Mouse (Mus musculus) small intestine, adult 2 months (tissue): ENCODE measurements around the gene Abat.

Experiments used
- CTCF ChIP-seq: fragments of 200-500 bp; IDR thresholded peaks from 2 replicates; pipeline ENCODE4 v1.5.1; 2012; ENCODE audit warnings: low read depth, mild to moderate bottlenecking, control low read depth, inconsistent platforms, low read length, moderate library complexity, mixed read lengths; ENCODE audit not compliant: insufficient replicate concordance, insufficient read length; ENCODE audit errors: extremely low read depth
- POLR2A ChIP-seq: fragments of 200-500 bp; IDR thresholded peaks from 2 replicates; pipeline ENCODE4 v1.6.1; 2012; ENCODE audit warnings: low read depth, mild to moderate bottlenecking, control low read depth, inconsistent platforms, low read length, moderate library complexity

DNA sequence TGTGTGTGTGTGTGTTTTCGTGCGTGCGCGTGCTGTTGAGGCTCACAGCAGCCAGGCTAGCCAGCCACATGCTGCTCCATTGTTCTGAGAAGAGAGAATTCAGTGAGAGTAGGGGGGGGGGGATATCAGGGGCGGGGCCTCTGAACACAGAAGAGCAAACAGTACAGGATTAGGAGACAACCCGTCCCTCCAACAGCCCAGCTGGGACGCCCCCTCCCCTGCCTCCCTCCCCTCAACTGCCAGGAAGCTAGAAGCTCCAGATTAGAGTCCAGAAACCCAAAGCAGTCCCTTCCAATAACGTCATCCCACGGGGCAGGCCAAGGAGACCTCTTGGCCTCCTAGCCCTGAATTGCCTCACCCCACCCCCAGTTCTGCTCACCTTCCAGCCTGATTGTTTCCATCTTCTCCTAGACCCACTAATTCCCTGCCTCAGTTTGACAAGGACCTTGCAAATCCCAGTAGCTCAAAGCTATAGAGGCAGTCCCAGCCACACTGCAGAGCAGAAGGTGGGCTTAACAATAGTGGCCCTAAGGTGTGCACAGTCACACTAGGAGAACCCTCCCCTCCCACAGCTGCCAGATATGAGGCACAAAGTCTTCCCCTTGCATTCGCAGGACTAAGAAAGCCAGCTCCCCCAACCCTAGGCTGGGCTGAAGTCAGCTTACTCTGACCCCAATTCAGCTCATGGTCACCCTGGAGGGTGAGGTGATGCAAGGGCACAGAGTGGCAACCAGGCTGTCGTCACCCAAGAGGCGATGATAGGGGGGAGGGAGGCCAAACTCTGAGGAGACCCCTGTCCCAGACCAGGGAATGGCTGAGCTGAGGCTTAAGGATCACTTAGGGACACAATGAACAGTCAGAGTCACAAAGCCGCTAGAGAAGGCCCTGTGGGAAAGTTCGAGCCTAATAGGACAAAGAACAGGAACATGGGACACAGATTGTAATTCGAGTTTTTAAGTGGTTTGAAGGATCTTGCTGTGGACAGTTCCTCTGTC is 157.1 kb downstream of the Abat start:
- TF ChIP-seq POLR2A = no peak
- no peak for TF ChIP-seq CTCF
